Mouse (Mus musculus) B cell, adult 2 months (primary cell): ENCODE measurements at regions not wholly inside any gene's neighbourhood (a gene's known extent, or its start where the extent isn't known, plus 50 kb on each side); places are given as distances from the start of the nearest gene placed in this dataset.
A peak's percentile ranks its signal among the peaks of the same experiment; 100 is the strongest.

ENCODE experiments used
- DNase-seq, 2 experiments: peaks; one replicate each; pipeline ENCODE4 v3.0.0; 2022

GRCm38 (mm10) chr15:96878796-96879195, 177.0 kb downstream of the Slc38a4 start:
- DNase-seq, result no peak

GRCm38 (mm10) chr15:96877931-96878330, 177.8 kb downstream of the Slc38a4 start:
- DNase-seq, result no peak

- DNase-seq, result no peak
Measured at GRCm38 (mm10) chr15:96877271-96877670, 177.7 kb upstream of the Slc38a2 start.

GRCm38 (mm10) chr15:96874145-96874544, 174.6 kb upstream of the Slc38a2 start:
- no peak for DNase-seq

GRCm38 (mm10) chr15:96873562-96873961, 174.0 kb upstream of the Slc38a2 start:
- no peak for DNase-seq

DNA sequence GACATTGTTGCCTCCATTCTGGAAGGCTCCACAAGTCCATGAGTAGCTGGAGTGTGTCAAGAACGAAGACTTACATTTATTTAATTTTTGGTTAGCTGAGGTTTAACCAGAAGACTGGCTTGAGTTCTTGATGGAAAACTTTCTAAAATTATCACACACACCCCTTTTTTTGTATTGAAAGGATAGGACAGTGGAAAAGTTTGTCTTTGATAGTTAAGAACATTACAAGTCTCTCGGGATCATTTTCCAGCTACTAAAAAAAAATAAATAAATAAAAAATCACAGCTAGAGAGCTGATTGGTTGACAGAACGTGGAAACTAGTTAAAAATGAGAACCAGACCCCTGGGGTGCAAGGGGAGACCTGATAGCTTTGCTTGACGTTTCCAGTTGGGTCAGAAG, 173.6 kb upstream of the Slc38a2 start:
- no peak for DNase-seq

DNA sequence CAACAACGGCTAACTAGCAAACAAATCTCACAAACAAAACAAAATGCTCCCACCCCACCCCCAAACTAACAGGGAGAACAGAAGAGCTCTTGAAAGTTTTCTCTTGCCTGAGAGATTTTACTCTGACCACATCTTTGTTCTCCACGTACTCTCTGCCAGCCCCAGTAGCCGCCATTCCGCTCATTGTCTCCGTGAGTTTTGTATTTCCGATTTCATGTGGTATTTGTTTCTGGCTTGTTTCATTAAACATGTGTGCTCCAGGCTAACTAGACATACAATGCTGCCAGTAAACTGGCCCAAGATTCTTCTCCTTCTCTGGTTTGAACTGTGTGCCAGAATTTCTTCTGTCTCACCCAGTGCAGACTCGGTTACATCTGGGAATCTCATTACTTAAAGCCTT, 168.2 kb upstream of the Slc38a2 start:
- no peak for DNase-seq

GRCm38 (mm10) chr15:96865932-96866331, 166.4 kb upstream of the Slc38a2 start:
- no peak for DNase-seq

- DNase-seq, result no peak
Measured at GRCm38 (mm10) chr15:96857709-96858108, 158.2 kb upstream of the Slc38a2 start.

DNA sequence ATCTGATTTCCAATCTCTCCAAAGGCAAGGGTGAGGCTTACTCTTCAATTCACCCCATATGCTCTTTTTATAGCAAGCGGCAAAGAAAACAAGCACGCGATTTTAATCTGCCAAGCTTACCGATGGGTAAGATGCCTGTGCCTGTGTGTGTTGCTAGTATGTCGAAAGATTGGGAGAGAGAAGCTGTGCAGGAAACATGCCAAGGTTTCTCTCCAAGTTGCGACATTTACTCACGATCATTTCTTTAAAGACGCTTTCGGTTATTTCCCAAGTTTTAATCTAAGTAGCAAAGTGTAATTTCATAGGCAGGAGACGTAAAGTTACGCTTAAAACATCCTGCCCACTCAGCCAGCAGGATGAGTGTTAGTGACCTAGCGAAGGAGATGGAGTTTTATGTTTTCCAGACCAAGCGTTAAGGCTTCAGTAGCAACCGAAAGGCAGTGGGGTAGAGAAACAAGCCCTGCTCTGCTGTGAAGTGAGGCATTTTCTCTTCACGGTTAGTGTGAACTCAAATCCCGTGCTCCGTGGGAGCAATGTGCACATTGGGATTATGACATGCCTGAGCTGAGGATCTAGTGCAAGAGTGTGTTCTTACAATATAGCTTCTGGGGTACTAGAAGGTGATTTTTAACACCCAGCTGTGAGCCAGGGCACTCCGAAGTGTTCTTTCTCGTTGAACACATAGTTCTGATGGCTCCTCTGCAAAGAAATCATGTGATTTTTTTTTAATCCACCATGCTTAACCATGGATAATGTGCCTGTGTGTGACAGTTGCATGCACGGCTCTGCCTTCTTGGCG, 152.6 kb upstream of the Slc38a2 start:
- DNase-seq, result no peak

- DNase-seq, result peak; percentile 66 to 70
Measured at GRCm38 (mm10) chr15:96848150-96848549, 148.6 kb upstream of the Slc38a2 start.

- DNase-seq, result no peak
Measured at GRCm38 (mm10) chr15:96845221-96845620, 145.7 kb upstream of the Slc38a2 start.

- DNase-seq, result no peak
Measured at GRCm38 (mm10) chr15:96844290-96844689, 144.8 kb upstream of the Slc38a2 start.

DNA sequence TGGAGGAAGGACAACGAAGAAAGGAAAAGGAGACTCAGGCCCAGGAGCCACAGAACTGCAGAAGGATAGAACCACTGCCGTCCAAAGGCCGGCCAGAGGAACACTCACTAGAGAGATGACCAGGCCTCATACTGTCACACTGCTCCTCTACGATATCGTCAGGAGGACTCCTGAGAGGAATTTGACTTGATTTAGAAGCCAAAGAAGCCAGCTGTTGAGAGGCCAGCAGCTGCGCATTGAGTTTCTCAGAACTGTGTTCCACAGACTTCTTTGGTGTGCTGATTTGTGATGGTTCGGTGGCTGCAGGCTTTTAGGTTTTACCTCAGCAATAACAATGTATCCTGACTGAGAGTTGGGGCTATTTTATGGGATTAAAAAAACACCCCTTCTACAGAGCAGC, 144.1 kb upstream of the Slc38a2 start:
- no peak for DNase-seq

DNA sequence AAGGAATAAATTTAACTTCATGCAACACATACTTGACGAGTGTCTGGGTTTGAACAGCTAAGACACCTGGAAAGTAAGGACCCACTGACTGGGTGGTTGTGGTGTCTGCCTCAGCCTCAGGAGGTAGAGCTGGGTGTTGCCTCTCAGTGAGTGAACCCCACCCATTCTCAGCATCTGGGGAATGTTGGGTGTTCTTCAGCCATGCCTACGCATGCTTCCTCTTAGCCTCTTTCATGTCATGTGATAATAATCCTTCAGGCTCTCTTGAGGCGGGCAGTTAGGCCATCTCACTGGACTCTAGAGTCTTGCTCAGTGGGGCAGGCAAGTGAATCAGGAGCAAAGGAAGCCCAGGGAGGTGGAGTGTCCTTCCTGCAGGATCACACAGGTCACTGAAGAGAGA, 143.4 kb upstream of the Slc38a2 start:
- no peak for DNase-seq

DNA sequence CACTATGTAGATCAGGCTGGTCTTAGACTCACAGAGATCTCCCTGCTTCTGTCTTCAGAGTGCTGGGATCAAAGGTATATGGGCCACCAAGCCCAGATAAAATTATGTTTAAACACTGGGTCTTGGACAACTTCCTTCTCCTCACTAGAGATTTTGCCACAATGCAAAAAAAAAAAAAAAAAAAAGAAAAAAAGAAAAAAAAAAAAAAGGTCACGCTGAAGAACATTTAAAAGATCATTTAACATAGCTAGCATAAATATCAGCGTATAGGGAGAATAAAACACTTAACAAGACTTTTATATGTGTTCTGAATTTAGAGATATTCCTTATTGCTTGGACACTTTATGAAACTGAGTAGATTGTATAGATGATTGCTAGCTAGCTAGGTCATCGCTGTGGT, 137.1 kb upstream of the Slc38a2 start:
- no peak for DNase-seq

GRCm38 (mm10) chr15:96834862-96835261, 135.3 kb upstream of the Slc38a2 start:
- no peak for DNase-seq

DNA sequence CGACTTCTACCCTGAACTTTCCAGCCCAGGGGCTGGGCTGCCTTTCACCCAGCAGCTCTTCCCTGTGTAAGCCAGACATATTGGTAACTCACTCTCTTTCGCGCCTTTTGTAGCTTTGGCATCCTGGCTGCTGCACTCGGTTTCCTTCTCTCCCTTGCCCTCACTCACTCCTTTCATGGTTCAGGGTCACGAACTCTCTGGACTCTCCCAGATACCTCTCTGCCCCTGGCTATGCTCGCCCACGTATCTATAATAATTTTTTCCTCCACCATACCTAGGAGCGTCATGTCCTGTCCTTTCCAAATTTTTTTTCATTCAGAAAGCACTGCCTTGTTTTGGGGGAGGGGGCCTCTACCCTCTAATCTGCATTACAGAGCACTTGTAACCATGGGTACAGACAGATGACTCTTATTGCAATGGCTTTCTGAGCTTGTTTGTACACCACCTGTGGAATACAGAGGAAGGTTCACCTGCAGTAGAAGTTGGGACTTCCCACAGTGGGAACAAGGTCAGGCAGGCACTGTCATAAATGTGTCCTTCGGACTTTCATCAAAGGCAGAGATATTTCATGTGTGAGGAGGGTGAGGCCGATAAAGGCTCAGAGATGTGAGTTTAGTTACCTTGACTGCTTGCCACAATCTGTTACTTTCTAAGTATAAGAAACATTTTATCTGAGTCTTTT, 134.8 kb upstream of the Slc38a2 start:
- DNase-seq, result no peak

DNA sequence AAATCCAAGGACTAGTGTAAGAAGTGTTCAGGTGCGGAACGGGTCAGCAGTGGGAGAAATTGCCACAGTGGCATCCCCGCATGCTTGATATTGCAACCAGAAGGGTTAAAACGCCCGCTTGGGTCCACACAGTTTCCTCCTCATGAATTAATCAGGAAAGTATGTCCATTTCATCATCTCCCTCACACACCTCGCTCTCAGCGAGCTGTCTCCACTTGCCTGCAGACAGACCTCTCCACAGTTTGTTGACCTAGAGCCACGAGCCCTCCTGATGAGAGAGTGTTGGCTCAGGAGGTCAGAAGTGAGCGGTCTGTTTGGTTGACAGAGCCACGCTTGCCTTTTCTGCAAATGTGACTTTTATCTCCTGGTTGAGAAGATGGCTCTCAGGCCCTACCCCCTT, 132.9 kb upstream of the Slc38a2 start:
- no peak for DNase-seq

GRCm38 (mm10) chr15:96831256-96831655, 131.7 kb upstream of the Slc38a2 start:
- no peak for DNase-seq

DNA sequence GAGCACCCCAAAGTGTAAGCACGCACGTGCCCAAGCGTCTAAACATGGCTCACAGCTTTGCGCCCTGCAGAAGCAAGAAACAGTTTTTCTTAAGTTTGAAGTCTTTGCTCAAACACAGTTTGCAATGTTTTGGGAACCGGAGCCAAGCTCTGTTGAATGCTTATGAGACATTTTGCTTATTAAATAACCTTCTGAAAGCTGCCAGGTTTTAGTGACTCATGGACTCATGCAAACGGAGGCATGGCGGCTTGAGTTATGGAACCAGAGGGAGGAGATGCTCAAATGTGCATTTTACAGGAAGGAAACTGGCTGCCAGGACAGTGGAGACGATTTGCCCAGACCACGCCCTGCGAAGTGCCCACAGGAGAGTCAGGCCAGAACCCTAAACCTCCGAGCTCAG, 131.0 kb upstream of the Slc38a2 start:
- no peak for DNase-seq

DNA sequence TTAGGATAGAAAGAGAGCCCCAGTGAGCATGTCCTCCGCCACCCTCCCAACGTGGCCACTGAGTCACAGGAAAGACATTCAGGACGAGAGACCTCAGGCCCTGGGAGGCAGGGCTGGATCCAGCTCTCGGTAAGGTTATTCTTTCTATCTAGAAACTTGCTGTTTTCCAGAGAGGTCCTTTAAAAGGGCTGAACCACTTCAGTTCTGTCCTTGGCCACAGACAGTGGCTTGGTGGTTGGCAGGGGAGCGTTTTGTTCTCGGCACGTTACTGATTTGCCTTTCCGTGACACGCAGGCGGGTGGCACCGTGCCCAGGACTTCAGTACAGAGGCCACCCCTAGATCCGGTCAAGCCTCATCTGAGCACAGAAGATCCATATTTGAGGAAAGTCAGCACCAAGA, 130.4 kb upstream of the Slc38a2 start:
- no peak for DNase-seq

DNA sequence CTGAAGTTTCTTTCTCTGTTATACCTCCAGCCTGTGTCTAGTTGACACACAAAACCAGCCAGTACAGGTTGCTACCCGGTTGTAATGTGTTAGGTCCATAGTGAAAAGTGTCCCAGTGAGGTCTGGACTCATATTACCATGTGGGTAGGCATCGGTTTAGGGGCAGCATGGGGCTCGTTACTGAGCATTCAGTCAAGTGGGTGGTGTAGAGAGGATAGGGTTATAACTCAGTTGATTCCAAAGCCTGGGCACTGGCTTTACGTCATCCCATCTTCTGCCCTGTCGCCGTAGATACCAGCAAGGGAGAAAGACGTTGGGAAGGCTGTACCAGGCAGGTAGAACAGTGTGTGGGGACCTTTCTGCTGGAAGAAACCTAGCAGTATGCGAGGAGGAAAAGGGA, 129.2 kb upstream of the Slc38a2 start:
- DNase-seq, result no peak

DNA sequence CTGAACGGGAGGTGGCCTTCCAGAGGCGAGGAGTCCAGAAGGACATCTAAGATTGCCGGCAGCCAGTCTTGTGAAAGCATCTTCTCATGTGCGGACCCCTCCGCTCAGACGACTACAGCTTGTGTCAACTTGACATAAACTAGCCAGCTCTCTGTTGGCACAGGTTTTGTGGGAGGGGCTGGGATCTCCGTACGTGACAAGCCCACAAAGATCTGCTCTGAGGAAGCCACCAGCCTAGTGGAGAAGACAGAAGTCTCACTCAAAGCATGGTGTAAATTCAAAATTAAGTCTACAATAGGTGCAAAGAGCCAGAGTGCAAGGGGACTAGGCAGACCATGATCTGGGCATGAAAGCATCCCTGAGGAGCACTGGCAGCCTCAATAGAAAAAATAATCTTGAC, 128.4 kb upstream of the Slc38a2 start:
- no peak for DNase-seq

DNA sequence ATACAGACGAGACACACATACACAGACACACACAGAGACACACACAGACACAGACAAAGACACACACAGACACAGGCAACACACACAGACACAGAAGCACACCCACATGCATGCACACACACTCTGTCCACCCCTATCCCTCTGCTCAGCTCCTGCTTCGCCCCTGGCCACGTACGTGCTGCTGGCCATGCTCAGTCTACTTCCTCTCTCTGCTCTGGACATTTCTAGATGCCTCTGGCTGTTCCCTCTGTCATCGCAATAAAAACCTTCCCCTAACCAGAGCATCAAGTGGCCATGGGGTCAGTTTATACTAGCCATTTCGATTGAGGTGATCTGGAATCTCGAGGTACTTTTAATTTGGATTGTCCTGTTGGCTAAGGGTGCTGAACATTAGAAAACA, 118.9 kb upstream of the Slc38a2 start:
- no peak for DNase-seq
